Mouse (Mus musculus): ENCODE results near the gene Glp2r. TPM values are rescaled to one million over a fixed set of nuclear protein-coding genes. Genes with fewer than 3 reads are reported as not detected.

Gene Glp2r
- polyA plus RNA-seq, 1 experiment from 2014 or later, result 0.13 TPM

- Histone ChIP-seq H3K36me3 (ENCODE audit: control insufficient read depth, insufficient read depth, low read length) (no peaks in the 10 kb centered on the region), H3K9me3 (ENCODE audit: control insufficient read depth, low read depth, low read length) (no peaks in the 10 kb centered on the region), H3K4me1 (ENCODE audit: control insufficient read depth, insufficient read depth, low read length) (no peaks in the 10 kb centered on the region), H3K4me2 (replicated peaks; ENCODE audit: low read depth, low read length) (no peak overlapping the region), H3K4me3 (ENCODE audit: low read depth, low read length) (no peak overlapping the region), H3K9ac (replicated peaks; ENCODE audit: low read depth, low read length) (no peak overlapping the region), H3K27me3 (ENCODE audit: control insufficient read depth, insufficient read depth, low read length) (no peaks in the 10 kb centered on the region), H3K27ac (ENCODE audit: low read length) (no peak overlapping the region)
- 67% methylated on average over 5 of the region's 5 CpGs for WGBS
- no peak for ATAC-seq (ENCODE audit: insufficient number of reproducible peaks, insufficient read depth, low FRiP score, low read depth)
Observed at GRCm38 (mm10) chr11:67679300-67679699, 91.7 kb downstream of the Glp2r start.

DNA sequence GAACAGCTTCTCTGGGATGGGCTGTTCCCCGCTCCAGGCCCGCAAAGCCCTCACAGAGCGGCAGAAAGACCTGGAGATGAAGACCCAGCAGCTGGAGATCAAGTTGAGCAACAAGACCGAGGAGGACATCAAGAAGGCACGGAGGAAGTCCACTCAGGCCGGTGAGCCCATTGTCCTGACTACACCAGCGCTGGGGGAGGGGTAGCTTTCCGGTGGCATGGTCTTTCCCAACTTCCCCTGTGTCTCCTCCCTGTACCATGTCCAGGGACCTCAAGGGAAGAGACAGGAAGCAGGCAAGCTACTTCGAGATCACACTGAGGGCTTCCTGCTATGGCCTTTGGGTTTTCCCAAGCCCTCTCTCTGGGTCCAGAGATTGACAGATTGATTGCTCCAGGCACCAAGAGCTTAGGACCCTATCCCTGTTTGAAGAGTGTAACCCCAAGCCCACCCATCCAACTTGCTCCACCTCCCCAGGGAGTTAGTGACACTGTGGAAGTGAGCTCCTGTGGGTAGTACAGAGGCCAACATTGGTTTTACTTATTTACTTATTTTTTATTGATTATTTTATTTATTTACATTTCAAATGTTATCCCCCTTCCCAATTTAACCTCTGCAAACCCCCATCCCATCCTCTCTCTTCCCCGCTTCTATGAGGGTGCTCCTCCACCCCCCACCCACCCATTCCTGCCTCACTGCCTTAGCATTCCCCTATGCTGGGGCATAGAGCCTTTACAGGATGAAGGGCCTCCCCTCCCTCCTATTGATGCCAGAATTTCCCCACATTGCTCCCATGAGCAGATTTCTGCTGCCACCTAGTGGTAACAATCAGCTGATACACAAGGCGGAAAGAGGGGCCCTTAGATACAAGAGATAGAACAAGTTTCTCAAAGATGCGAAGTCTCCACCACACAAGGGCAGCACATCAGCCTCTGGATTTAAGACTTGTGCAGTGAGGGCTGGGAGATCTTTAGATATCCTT, 95.1 kb downstream of the Glp2r start:
- Histone ChIP-seq H3K36me3 (ENCODE audit: control insufficient read depth, insufficient read depth, low read length) (no peaks in the 10 kb centered on the region), H3K27me3 (ENCODE audit: control insufficient read depth, insufficient read depth, low read length) (no peaks in the 10 kb centered on the region), H3K27ac (ENCODE audit: low read length) (no peak overlapping the region), H3K9ac (replicated peaks; ENCODE audit: low read depth, low read length) (no peak overlapping the region), H3K4me2 (replicated peaks; ENCODE audit: low read depth, low read length) (no peak overlapping the region), H3K4me3 (ENCODE audit: low read depth, low read length) (no peak overlapping the region), H3K4me1 (ENCODE audit: control insufficient read depth, insufficient read depth, low read length) (no peaks in the 10 kb centered on the region), H3K9me3 (ENCODE audit: control insufficient read depth, low read depth, low read length) (no peaks in the 10 kb centered on the region)
- 66% methylated on average over 12 of the region's 12 CpGs for WGBS
- 0 out of 2 replicates have a peak, but pooled peaks have one; percentile 33 for ATAC-seq (ENCODE audit: insufficient number of reproducible peaks, insufficient read depth, low FRiP score, low read depth)

DNA sequence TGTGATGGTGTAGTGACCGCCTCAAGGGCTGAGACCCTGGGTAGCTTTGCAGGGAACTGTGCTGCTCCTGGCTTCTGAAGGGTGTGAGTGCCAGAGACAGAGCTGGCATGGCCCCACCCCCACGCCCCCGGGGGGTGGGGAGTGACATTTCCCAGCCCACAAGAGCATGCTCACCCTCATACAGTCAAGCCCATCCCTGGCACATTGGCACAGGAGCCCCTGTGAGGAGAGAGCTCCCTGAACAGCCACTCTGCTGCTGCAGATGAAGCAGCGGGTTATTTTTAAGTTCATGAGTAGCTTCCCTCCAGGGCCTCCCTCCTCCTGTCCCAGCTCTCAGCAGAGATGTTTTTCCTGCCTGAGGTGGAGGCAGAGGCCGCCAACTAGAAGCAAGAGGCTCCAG, 98.8 kb downstream of the Glp2r start:
- 75% methylated on average over 5 of the region's 5 CpGs for WGBS
- no peak overlapping the region for H3K4me3 ChIP-seq (ENCODE audit: low read depth, low read length)
- H3K27ac ChIP-seq (ENCODE audit: low read length), result no peak overlapping the region
- H3K4me1 ChIP-seq (ENCODE audit: control insufficient read depth, insufficient read depth, low read length), result no peaks in the 10 kb centered on the region
- H3K9me3 ChIP-seq (ENCODE audit: control insufficient read depth, low read depth, low read length), result no peaks in the 10 kb centered on the region
- H3K4me2 ChIP-seq (replicated peaks; ENCODE audit: low read depth, low read length), result no peak overlapping the region
- no peaks in the 10 kb centered on the region for H3K36me3 ChIP-seq (ENCODE audit: control insufficient read depth, insufficient read depth, low read length)
- no peaks in the 10 kb centered on the region for H3K27me3 ChIP-seq (ENCODE audit: control insufficient read depth, insufficient read depth, low read length)
- no peak overlapping the region for H3K9ac ChIP-seq (replicated peaks; ENCODE audit: low read depth, low read length)
- no peak for ATAC-seq (ENCODE audit: insufficient number of reproducible peaks, insufficient read depth, low FRiP score, low read depth)

GRCm38 (mm10) chr11:67670031-67670430, 100.9 kb downstream of the Glp2r start:
- H3K9ac ChIP-seq (replicated peaks; ENCODE audit: low read depth, low read length), result no peak overlapping the region
- H3K36me3 ChIP-seq (ENCODE audit: control insufficient read depth, insufficient read depth, low read length), result no peaks in the 10 kb centered on the region
- no peak overlapping the region for H3K4me2 ChIP-seq (replicated peaks; ENCODE audit: low read depth, low read length)
- no peak overlapping the region for H3K27ac ChIP-seq (ENCODE audit: low read length)
- no peaks in the 10 kb centered on the region for H3K9me3 ChIP-seq (ENCODE audit: control insufficient read depth, low read depth, low read length)
- no peak for ATAC-seq (ENCODE audit: insufficient number of reproducible peaks, insufficient read depth, low FRiP score, low read depth)
- no peak overlapping the region for H3K4me3 ChIP-seq (ENCODE audit: low read depth, low read length)
- WGBS, result 92% methylated on average over 6 of the region's 6 CpGs
- H3K4me1 ChIP-seq (ENCODE audit: control insufficient read depth, insufficient read depth, low read length), result no peaks in the 10 kb centered on the region
- H3K27me3 ChIP-seq (ENCODE audit: control insufficient read depth, insufficient read depth, low read length), result no peaks in the 10 kb centered on the region

DNA sequence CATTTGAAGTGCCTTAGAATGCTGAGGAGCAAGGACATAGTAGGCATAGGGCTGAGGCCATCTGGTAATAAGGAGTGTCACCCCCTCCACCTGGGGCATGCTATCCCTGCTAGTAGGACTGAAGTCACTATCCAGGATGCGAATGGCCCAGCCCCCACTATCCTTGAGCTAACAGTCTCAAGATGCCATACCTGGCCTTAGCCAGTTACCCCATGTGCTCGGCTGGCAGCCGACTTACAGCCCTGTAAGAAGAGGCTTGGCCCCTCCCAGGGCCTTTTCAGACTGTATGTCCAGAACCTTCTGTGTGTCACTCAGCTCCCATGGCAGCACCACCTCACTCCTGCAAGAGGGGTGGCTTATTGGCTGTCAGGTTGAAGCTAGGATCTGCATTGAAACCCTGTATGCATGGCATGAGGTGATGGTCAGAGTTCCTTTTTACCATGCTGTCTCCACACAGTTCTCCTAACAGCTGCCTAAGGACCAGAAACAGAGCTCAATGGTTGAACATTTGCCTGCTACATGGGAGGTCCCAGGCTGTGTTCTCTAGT, 102.4 kb downstream of the Glp2r start:
- Histone ChIP-seq H3K9me3 (ENCODE audit: control insufficient read depth, low read depth, low read length) (no peaks in the 10 kb centered on the region), H3K9ac (replicated peaks; ENCODE audit: low read depth, low read length) (no peak overlapping the region), H3K4me1 (ENCODE audit: control insufficient read depth, insufficient read depth, low read length) (no peaks in the 10 kb centered on the region), H3K4me3 (ENCODE audit: low read depth, low read length) (no peak overlapping the region), H3K36me3 (ENCODE audit: control insufficient read depth, insufficient read depth, low read length) (no peaks in the 10 kb centered on the region), H3K27me3 (ENCODE audit: control insufficient read depth, insufficient read depth, low read length) (no peaks in the 10 kb centered on the region), H3K4me2 (replicated peaks; ENCODE audit: low read depth, low read length) (no peak overlapping the region), H3K27ac (ENCODE audit: low read length) (no peak overlapping the region)
- ATAC-seq (ENCODE audit: insufficient number of reproducible peaks, insufficient read depth, low FRiP score, low read depth), result no peak
- WGBS, result 89% methylated on average over 3 of the region's 3 CpGs

DNA sequence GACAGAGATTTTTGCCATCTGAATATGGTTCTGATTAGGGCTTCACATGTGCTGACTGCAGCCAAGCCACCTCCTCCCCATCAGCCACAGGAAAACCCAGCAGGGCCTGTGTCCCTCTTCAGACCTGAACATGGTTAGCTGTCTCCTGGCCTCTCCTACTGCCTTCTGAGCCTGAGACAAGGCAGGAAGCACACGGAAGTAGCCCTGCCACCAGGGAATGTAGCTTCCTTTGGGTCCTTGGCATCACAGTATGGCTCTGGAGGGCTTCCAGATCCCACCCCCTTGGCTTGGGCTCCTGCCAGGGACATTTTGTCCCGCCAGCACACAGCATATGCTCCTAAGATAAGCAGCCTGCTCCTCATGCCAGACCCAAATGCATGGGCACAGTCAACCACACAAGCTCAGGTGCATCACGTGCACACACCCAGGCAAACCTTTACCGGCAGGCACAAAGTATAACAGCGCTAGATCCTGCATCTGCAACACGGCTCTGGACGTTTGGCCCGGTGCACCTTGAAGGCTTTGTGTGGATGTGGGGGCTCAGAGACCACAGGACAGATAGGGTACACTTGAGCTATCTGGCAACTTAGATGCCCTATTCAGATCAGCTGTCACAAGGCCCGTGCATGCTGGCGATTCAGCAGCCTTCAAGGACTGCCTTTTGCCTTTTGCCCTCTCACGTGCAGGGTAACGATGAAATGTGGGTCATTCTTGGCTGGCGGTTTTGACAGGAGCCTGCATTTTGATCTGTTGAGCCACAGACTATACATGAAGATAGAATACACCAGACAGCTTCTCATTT, 103.2 kb downstream of the Glp2r start:
- Histone ChIP-seq H3K9me3 (ENCODE audit: control insufficient read depth, low read depth, low read length) (no peaks in the 10 kb centered on the region), H3K36me3 (ENCODE audit: control insufficient read depth, insufficient read depth, low read length) (no peaks in the 10 kb centered on the region), H3K4me3 (ENCODE audit: low read depth, low read length) (no peak overlapping the region), H3K27me3 (ENCODE audit: control insufficient read depth, insufficient read depth, low read length) (no peaks in the 10 kb centered on the region), H3K9ac (replicated peaks; ENCODE audit: low read depth, low read length) (no peak overlapping the region), H3K27ac (ENCODE audit: low read length) (no peak overlapping the region), H3K4me2 (replicated peaks; ENCODE audit: low read depth, low read length) (no peak overlapping the region), H3K4me1 (ENCODE audit: control insufficient read depth, insufficient read depth, low read length) (no peaks in the 10 kb centered on the region)
- no peak for ATAC-seq (ENCODE audit: insufficient number of reproducible peaks, insufficient read depth, low FRiP score, low read depth)
- 86% methylated on average over 13 of the region's 13 CpGs for WGBS

DNA sequence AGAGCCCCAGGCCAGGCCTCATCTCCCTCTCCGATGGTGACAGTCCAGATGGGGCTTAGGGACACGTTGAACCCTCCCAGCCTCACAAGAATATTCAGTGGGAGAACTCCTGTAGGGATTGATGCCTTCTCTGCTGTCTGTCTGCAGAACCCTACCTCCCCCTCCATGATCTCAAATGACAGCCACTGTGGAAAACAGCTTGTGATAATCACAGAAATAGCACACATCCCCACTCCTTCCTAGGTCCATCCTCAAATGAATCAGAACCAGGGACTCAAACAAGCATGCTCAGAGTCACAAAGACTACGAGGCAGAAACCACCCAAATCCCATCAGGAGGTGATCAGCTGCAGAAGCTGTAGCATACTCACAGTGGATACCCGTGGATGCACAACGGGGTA, 104.8 kb downstream of the Glp2r start:
- no peaks in the 10 kb centered on the region for H3K27me3 ChIP-seq (ENCODE audit: control insufficient read depth, insufficient read depth, low read length)
- no peaks in the 10 kb centered on the region for H3K9me3 ChIP-seq (ENCODE audit: control insufficient read depth, low read depth, low read length)
- H3K4me2 ChIP-seq (replicated peaks; ENCODE audit: low read depth, low read length), result no peak overlapping the region
- H3K27ac ChIP-seq (ENCODE audit: low read length), result no peak overlapping the region
- no peaks in the 10 kb centered on the region for H3K36me3 ChIP-seq (ENCODE audit: control insufficient read depth, insufficient read depth, low read length)
- 80% methylated on average over 5 of the region's 5 CpGs for WGBS
- no peak for ATAC-seq (ENCODE audit: insufficient number of reproducible peaks, insufficient read depth, low FRiP score, low read depth)
- no peaks in the 10 kb centered on the region for H3K4me1 ChIP-seq (ENCODE audit: control insufficient read depth, insufficient read depth, low read length)
- no peak overlapping the region for H3K9ac ChIP-seq (replicated peaks; ENCODE audit: low read depth, low read length)
- no peak overlapping the region for H3K4me3 ChIP-seq (ENCODE audit: low read depth, low read length)

- no peaks in the 10 kb centered on the region for H3K27me3 ChIP-seq (ENCODE audit: control insufficient read depth, insufficient read depth, low read length)
- WGBS, result 83% methylated on average over 6 of the region's 6 CpGs
- no peak overlapping the region for H3K9ac ChIP-seq (replicated peaks; ENCODE audit: low read depth, low read length)
- no peaks in the 10 kb centered on the region for H3K36me3 ChIP-seq (ENCODE audit: control insufficient read depth, insufficient read depth, low read length)
- no peaks in the 10 kb centered on the region for H3K4me1 ChIP-seq (ENCODE audit: control insufficient read depth, insufficient read depth, low read length)
- no peak overlapping the region for H3K4me2 ChIP-seq (replicated peaks; ENCODE audit: low read depth, low read length)
- no peak for ATAC-seq (ENCODE audit: insufficient number of reproducible peaks, insufficient read depth, low FRiP score, low read depth)
- no peak overlapping the region for H3K27ac ChIP-seq (ENCODE audit: low read length)
- H3K4me3 ChIP-seq (ENCODE audit: low read depth, low read length), result no peak overlapping the region
- no peaks in the 10 kb centered on the region for H3K9me3 ChIP-seq (ENCODE audit: control insufficient read depth, low read depth, low read length)
Observed at GRCm38 (mm10) chr11:67664918-67665317, 106.0 kb downstream of the Glp2r start.
